Mouse (Mus musculus): ENCODE data around the gene Cd320. TPM values are rescaled to one million over a fixed set of nuclear protein-coding genes. Genes with fewer than 3 reads are reported as not detected.
A peak's percentile ranks its signal among the peaks of the same experiment; 100 is the strongest.
"Not testable (repeated sequence)": the region's sequence is repeated elsewhere in the genome, so short reads cannot be mapped to it uniquely, and the experiment has no call there.

Gene Cd320
- total RNA-seq, 4 experiments from 2014 or later: 16.3 to 18.0 (median 17.0) TPM

- not testable (repeated sequence) for DNase-seq (ENCODE audit: low spot score in 2 of 2)
These were observed 17.9 kb upstream of the Cd320 start for GRCm38 (mm10) chr17:33824997-33825330.

- no peak for DNase-seq (ENCODE audit: low spot score in 2 of 2)
These were observed 17.4 kb upstream of the Cd320 start for GRCm38 (mm10) chr17:33825462-33825861.

GRCm38 (mm10) chr17:33826850-33827249, 16.0 kb upstream of the Cd320 start:
- DNase-seq (ENCODE audit: low spot score in 2 of 2): peak; percentile 37 to 50

- no peak for DNase-seq (ENCODE audit: low spot score in 2 of 2)
These were observed 14.0 kb upstream of the Cd320 start for GRCm38 (mm10) chr17:33828892-33829291.

- DNase-seq (ENCODE audit: low spot score in 2 of 2): no peak
These were observed 13.3 kb upstream of the Cd320 start for GRCm38 (mm10) chr17:33829561-33829960.

GRCm38 (mm10) chr17:33844196-33844595, 1.3 kb downstream of the Cd320 start:
- DNase-seq (ENCODE audit: low spot score in 2 of 2): no peak

GRCm38 (mm10) chr17:33848139-33848538, 5.2 kb downstream of the Cd320 start:
- DNase-seq (ENCODE audit: low spot score in 2 of 2): no peak

GRCm38 (mm10) chr17:33851331-33851730, 8.4 kb downstream of the Cd320 start:
- DNase-seq (ENCODE audit: low spot score in 2 of 2): no peak

GRCm38 (mm10) chr17:33857816-33858215, 14.9 kb downstream of the Cd320 start:
- DNase-seq (ENCODE audit: low spot score in 2 of 2): no peak

- DNase-seq (ENCODE audit: low spot score in 2 of 2): no peak
These were observed 22.6 kb downstream of the Cd320 start for GRCm38 (mm10) chr17:33865330-33866030.

- not testable (repeated sequence) for DNase-seq (ENCODE audit: low spot score in 2 of 2)
These were observed 30.6 kb downstream of the Cd320 start, which contains the start of gene Gm7029 for GRCm38 (mm10) chr17:33873537-33873936. Gm7029 (plus strand) TSS chr17:33873837.

- no peak for DNase-seq (ENCODE audit: low spot score in 2 of 2)
These were observed 31.5 kb downstream of the Cd320 start for GRCm38 (mm10) chr17:33874411-33874810.

- DNase-seq (ENCODE audit: low spot score in 2 of 2): not testable (repeated sequence)
These were observed 32.9 kb downstream of the Cd320 start for GRCm38 (mm10) chr17:33875797-33876196.

- DNase-seq (ENCODE audit: low spot score in 2 of 2): not testable (repeated sequence)
These were observed 41.4 kb downstream of the Cd320 start for GRCm38 (mm10) chr17:33884320-33884719.

- not testable (repeated sequence) for DNase-seq (ENCODE audit: low spot score in 2 of 2)
These were observed 44.9 kb downstream of the Cd320 start for GRCm38 (mm10) chr17:33887802-33888201.

- not testable (repeated sequence) for DNase-seq (ENCODE audit: low spot score in 2 of 2)
These were observed 45.3 kb downstream of the Cd320 start for GRCm38 (mm10) chr17:33888230-33888629.

GRCm38 (mm10) chr17:33889941-33890532, 47.1 kb downstream of the Cd320 start:
- not testable (repeated sequence) for DNase-seq (ENCODE audit: low spot score in 2 of 2)

GRCm38 (mm10) chr17:33890533-33891059, 47.7 kb downstream of the Cd320 start, which contains the start of gene Kifc1:
Kifc1 (minus strand) TSS chr17:33890661.
- peak; percentile 100 for DNase-seq (ENCODE audit: low spot score in 2 of 2)

- DNase-seq (ENCODE audit: low spot score in 2 of 2): no peak
These were observed 48.5 kb downstream of the Cd320 start for GRCm38 (mm10) chr17:33891357-33891756.

GRCm38 (mm10) chr17:33891892-33892291, 49.0 kb downstream of the Cd320 start:
- not testable (repeated sequence) for DNase-seq (ENCODE audit: low spot score in 2 of 2)

- DNase-seq (ENCODE audit: low spot score in 2 of 2): no peak
These were observed 49.5 kb downstream of the Cd320 start for GRCm38 (mm10) chr17:33892429-33892828.

- not testable (repeated sequence) for DNase-seq (ENCODE audit: low spot score in 2 of 2)
These were observed 50.1 kb downstream of the Cd320 start for GRCm38 (mm10) chr17:33893011-33893410.

All from gastrocnemius, adult 8-10 months (tissue).